Comparison of ENCODE assay signal across 17 mouse cellular contexts in the genomic region with DNA sequence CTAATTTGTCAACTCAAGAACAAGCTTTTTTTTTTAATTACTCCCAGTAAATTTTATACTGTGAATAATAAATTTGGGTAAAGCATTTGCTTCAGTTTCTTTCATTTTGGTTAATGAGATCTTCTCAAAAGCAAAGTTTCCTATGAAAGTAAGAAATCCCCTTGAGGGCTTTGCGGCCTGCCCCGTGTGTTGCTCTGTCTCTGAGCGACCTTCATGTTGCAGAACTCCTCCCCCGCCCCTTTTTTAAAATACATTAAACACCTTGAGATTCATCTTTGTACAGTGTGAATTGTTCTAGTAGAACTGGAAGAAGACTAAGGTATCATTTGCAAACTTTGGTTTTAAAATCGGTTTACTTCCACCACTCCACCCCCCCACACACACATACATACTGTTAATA.
"Had no signal": no experiment of that assay in that cellular context is flagged by ENCODE, and none has a peak within 500 bp of the region (broad histone marks: within the 10 kb centered on the region; RNA-seq: fewer than 3 reads in every experiment).

No protein-coding gene starts in this region.

- H3K4me1 ChIP-seq: lung, embryonic 15.5 days; megakaryocyte, embryonic 14.5 days; midbrain, embryonic 12.5 days; midbrain, embryonic 15.5 days; neural tube, embryonic 12.5 days had no signal

- DNase-seq: lung, adult 2 months; lung, postnatal 14 days; lung, postnatal 36 days; right cerebral cortex, postnatal 25 days; right cerebral cortex, postnatal 4 days; spleen, adult 18-20 months; thymus, adult 18-20 months; thymus, postnatal 14 days; thymus, postnatal 36 days had no signal

- H3K27me3 ChIP-seq: lung, embryonic 15.5 days; megakaryocyte, embryonic 14.5 days; midbrain, embryonic 12.5 days; midbrain, embryonic 15.5 days; neural tube, embryonic 12.5 days had no signal

- H3K4me3 ChIP-seq: lung, embryonic 15.5 days; megakaryocyte, embryonic 14.5 days; midbrain, embryonic 12.5 days; midbrain, embryonic 15.5 days; neural tube, embryonic 12.5 days had no signal

- ATAC-seq: lung, postnatal 0 days; midbrain, embryonic 15.5 days had no signal

- H3K9ac ChIP-seq: liver, embryonic 14.5 days; lung, embryonic 15.5 days; midbrain, embryonic 12.5 days; midbrain, embryonic 15.5 days; neural tube, embryonic 12.5 days had no signal

- H3K9me3 ChIP-seq: lung, embryonic 15.5 days; midbrain, embryonic 12.5 days; midbrain, embryonic 15.5 days; neural tube, embryonic 12.5 days had no signal

- H3K36me3 ChIP-seq: midbrain, embryonic 12.5 days had no signal

- H3K4me2 ChIP-seq: lung, embryonic 15.5 days; midbrain, embryonic 12.5 days; midbrain, embryonic 15.5 days; neural tube, embryonic 12.5 days had no signal

- H3K27ac ChIP-seq: liver, embryonic 14.5 days; lung, embryonic 15.5 days; macrophage; midbrain, embryonic 12.5 days; midbrain, embryonic 15.5 days; neural tube, embryonic 12.5 days had no signal
